Mouse (Mus musculus) forelimb bud, embryonic 11.5 days (tissue): ENCODE measurements around the gene Smad5.
A peak's percentile ranks its signal among the peaks of the same experiment; 100 is the strongest.

ENCODE experiments used
- DNase-seq: peaks from one replicate; pipeline ENCODE4 v3.0.0-alpha.2; 2012; ENCODE audit warnings: low read depth, low spot score

Smad5 gene

GRCm38 (mm10) chr13:56701924-56702323, 886 bp upstream of the Smad5 start:
- no peak for DNase-seq

DNA sequence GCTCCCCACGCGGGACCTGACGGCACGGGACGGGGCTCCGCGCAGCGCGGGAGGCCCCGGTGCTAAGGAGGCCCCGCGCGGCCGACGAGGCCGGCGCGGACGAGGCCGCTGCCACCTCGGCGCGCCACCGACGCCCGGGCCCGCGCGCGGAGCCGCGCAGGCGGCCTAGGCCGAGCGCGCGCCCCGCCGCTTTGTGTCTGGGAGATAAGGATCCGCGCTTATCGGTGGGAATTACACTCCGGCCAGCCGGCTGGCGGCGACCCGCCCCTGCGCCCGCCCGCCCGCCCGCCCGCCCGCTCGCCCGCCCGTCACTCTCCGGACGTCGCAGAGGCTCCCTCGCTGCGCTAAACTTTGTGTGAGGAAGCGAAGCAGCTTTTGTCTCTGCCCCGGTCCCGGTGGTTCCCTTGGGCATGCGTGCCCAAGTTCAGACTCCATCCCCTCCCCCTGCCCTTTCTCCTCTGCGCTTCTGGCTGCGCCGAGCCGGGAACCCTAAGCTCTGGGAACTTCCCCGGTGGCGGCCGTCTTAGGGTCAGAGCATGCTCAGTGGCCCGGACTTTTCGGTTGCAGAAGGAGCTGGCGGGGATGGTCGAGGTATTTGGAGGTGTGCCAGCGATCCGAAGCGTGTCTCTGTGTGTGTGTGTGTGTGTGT, 536 bp downstream of the Smad5 start:
- peak; percentile 58 for DNase-seq

GRCm38 (mm10) chr13:56703871-56704321, 1.1 kb downstream of the Smad5 start:
- DNase-seq = peak; percentile 48

DNA sequence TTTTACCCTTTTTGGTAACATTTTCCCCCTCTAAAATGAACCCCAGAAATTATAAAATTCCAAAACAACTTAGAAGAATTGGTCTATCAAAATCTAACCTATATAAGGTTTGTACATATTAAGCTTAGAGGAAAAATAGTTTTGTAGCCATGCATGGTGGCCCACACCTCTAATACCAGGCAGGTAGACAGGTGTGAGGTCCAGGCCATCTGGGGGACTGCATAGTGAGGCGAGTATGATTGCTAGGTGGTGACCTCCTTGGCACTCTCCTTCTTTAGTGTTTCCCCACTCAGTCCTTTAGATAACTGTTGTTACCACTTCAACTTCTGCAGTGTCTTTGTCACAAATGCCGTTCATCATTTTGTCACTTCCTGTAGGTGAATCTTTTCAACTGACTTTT, 1.8 kb downstream of the Smad5 start:
- no peak for DNase-seq

- DNase-seq = no peak
These were observed 4.3 kb downstream of the Smad5 start for GRCm38 (mm10) chr13:56707111-56707510.

DNA sequence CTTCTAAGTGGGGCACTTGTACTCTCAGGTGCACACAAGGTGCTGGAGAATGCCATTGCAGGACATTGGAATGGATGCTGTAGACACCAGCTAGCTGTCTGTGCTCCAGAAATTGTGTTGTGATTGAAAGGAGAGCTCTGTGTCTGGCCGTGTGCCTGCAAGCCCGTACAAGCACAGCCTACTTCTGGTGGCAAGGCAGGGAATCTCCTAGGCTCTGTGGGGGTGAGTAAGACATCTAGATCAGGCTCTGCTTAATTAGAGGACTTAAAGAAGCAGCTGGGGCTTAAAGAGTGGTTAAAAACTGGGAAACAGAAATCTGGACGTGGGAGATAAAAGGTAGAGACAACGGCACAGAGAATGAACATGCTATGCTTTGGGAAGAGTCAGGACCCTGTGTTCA, 4.8 kb downstream of the Smad5 start:
- peak; percentile 18 for DNase-seq

DNA sequence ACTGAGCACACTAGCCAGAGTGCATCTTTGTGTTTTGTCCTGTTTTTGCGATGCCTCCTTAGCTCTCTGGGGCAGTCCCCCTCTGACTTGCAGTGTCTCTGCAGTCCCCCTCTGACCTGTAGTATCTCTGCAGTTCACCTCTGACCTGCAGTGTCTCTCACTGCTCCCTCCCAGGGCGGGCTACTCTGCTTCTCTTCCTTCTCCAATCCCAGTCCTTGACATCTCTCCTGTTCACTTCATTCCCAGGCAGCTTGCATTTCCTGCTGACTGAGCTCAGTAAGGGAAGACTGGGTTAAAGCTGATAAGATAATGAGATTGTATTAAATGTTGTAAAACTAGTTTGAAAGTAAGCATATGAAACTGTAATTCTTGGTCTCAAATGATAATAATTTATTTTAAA, 7.8 kb downstream of the Smad5 start:
- DNase-seq = no peak

DNA sequence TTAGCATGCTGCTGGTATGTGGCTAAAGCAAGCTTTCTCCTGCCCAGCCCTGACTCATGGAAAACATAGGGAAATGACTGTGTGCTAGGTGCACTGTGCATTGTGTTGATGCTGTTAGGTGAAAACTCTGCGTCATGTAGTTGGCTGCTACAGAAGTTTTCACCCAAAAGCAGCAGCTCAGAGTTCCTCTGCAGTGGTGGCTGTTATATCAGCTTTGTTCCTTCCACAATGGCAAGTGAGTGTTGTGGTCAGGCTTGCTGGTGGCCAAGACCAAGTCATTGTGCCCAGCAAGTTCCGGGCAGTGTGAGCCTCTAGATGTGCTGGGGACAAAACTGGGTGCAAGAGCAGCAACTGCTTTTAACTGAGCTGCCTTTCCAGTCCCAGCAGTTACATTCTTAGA, 9.4 kb downstream of the Smad5 start:
- DNase-seq = no peak

- DNase-seq = no peak
These were observed 23.7 kb downstream of the Smad5 start for GRCm38 (mm10) chr13:56726551-56726950.

DNA sequence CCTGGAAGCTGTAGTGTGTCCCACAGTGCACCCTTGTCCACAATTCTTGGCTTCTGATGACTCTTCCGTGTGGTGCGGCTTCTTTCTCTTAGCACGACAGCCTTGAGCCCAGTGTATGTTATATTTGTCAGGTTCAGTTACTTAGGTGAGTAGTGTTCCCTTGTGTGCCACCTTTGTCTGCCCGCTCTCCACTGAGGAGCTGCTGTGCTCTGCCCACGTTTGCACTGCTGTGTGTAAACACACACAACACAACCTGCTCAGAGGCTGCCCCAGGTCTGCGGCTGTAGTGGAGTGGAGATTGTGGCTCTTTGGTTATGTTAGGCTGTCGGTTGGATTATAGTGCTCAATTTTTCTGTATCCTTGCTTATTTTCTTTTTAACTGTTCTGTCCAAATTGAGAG, 26.2 kb downstream of the Smad5 start:
- no peak for DNase-seq

DNA sequence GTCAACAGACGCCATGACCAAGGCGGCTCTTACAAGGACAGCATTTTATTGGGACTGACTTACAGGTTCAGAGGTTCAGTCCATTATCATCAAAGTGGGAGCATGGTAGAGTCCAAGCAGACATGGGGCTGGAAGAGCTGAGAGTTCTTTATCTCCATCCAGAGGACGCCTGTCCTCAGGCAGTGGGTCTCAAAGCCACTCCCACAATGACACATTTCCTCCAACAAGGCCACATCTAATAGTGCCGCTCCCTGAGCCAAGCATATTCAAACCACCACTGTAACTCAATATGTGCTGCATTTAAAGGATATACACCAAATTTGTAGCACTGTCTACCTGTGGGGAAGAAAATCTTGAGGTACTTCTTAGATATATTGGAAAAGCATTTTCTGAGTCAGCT, 31.8 kb downstream of the Smad5 start:
- no peak for DNase-seq

DNA sequence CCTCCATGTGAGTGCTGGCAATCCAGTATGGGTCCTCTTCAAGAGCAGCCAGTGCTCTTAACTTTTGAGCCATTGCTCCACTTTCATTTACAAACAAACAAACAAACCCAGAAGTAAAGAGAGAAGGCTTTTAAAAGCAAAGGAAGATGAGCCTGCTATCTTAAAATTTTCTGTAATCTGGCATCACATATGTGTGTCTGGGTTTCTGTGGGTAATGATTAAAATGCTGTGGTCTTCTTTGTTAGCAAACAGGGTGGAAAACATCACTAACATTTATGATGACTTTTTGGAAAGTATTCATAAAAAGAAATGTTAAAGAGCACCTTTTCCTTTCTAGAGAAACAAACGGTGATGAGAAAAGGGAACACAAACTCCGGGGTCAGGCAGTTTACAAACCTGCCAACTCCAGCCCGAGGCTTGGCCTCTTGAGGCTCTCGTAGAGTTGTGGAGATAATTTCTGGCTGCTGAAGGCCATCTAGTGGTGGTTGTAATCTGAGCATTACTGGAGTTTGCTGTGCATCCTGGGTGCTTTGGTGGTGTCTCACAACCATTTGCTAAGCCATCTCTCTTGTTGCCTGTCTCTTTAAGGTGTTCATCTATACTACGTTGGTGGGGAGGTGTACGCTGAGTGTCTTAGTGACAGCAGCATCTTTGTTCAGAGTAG, 32.5 kb downstream of the Smad5 start:
- DNase-seq = no peak

DNA sequence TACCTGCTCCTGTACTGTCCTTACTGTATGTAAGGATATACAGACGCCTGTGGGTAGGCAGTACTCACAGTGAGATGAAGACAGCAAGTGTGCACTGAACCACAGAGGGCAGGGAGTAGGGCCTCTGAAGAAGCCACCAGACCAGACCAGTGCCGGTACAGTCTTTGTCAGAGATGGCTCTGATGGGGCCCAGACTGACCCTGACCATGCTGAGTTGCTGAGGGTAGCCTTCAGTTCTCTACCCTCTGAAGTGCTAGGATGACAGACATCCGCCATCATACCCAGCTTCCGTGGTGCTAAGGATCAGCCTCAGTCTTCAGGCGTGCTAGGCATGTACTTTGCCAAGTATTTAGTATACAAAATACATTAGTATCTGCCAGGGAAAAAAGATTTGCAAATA, 36.7 kb downstream of the Smad5 start:
- no peak for DNase-seq

DNA sequence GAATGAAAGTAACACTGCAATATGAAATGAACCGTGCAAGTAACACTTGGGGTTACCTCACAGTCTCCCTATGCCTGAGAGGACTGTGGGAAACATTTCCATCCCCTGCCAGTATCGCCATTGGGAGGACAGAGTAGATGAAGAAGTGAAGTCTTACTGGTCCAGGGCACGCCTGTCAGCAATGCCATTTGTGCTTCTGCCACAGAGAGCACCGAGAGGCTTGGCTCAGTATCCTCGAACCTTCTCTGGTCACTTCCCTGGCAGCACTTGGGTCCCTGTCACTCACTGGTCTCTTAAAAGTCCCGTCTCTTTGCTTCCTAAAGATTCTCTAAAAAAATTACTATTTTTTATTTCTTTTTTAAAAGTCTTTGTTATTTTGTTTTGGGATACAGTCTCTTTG, 37.7 kb downstream of the Smad5 start:
- DNase-seq = no peak

GRCm38 (mm10) chr13:56741691-56742090, 38.9 kb downstream of the Smad5 start:
- DNase-seq = no peak

DNA sequence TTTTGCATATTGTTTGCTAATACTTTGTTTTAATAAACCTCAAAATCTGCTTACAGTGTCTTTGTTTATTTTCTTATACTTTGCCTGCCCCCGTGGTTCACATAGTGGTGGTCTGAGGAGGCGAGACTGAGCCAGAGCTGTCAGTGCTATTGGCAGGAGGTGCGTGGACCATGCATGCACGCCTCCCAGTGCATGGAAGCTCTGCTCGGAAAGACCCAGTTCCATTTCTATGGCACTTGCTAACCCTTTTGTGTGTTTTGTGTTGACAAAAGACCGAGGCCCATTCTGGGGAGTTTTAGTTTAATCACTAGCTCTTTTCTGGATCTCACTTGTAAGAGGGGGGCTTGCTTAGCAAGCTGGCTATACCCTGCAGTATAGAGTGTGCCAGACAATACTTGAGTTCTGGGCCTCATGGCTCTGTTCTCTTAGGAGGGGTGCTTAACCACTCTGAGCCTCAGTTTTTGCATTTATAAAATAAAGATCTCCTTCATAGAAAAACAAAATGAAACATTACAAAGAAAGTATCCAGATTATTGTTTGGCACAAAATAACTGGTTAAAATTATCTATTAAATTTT, 39.6 kb downstream of the Smad5 start:
- DNase-seq = no peak

DNA sequence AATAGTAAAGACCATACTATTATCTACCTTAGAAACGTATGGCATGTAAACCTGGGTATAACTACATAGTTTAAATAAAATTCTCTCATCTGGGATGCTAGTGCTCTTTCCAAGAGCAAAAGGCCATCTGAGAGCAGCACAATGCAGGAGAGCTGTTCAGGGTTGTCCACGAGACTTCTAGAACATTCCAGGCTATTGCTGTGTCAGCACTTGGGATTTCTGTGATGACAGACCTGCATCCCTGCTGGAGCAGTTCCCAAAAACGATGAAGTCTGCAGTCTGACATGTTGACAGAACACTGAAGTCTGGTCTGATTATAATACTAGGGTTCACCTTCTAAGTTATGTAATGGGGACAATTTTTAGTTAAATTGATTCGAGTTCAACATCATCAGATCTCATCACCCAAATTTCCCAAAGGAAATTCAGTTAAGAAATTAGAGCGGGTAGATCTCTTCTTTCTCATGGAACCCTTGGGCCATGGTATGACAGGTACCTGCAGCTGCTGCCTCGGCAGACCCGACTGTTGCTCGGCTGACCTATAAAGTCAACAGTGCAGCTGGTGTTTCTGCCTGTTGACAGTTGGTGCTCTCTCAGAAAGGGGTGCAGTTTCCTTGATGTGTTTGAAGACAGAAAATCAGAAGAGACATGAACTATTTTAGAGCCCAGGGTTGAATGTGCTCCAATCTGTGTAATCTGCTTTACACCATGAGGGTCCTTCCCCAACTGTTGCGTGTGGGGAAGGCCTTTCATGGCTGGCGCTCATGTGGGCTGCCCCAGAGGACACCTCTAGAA, 44.1 kb downstream of the Smad5 start:
- no peak for DNase-seq

GRCm38 (mm10) chr13:56747554-56747953, 44.7 kb downstream of the Smad5 start:
- no peak for DNase-seq

DNA sequence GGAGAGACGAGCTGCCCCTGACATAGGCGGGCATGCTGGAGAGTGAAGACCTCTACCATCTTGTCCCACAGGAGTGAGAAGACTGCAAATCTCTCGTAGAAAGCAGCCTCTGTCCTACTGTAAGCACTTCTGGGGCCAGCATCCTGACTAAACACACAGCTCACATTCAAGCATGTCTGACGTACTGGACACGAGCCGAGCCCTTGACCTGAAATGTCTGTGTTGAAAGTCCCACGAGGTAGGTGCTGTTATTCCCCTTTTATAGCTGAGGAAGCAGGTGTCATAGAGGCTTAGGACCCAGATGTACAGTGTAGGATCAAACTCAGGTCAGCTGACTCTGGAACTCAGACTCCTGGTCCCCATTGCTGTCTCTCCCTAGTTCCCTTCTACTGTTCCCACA, 46.6 kb downstream of the Smad5 start:
- DNase-seq = no peak

GRCm38 (mm10) chr13:56751774-56752173, 49.0 kb downstream of the Smad5 start:
- no peak for DNase-seq

DNA sequence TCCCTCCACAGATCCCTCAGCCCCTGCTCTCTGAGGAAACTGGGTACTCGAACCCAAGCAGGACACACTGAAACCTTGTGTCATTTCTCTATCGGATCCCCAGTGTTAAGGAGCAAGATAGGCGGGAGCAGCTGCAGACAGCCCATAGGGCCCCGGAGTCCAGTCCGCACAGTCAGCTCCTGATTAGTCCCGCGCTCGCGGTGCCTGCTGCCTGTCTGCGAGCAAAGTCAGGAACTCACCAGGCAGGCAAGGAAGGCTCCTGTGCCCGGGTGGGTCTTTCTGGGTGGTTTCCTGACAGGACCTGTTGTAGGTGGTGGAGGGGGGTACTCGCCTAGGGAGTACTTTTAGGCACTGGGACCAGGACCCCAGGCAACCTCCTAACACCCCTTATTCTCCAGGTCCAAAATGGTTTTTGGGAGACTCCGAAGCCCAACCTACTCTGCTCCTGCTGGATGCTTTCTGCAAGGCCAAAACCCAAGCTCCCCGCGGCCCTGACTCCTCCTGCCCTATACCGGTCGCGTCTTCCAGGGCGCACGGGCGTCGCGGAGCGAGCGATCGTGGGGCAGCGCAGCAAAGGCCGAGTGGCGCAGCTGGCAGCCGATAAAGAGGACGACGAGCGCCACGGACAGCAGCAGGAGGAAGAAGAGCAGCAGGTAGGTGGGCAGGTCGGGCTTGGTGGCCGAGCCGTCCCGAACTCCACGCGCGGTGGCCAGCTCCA, 49.8 kb downstream of the Smad5 start:
- DNase-seq = peak; percentile 46
